Mouse (Mus musculus) kidney, embryonic 15.5 days (tissue): ENCODE results near the gene Ginm1. TPM values are rescaled to one million over a fixed set of nuclear protein-coding genes. Genes with fewer than 3 reads are reported as not detected.
"Not testable (repeated sequence)": the region's sequence is repeated elsewhere in the genome, so short reads cannot be mapped to it uniquely, and the experiment has no call there.

ENCODE experiments used
- ATAC-seq: fragments of 200-750 bp; cut with Nextera tagmentation; replicated peaks from 2 replicates; pipeline ENCODE4 v1.8.0; 2017; ENCODE audit warnings: moderate TSS enrichment; ENCODE audit not compliant: low FRiP score
- H3K27ac ChIP-seq: fragments of 300-500 bp; sonication (generic); 2 replicates; pipeline ENCODE4 v1.5.1; 2015; ENCODE audit warnings: mild to moderate bottlenecking, inconsistent platforms
- H3K27me3 ChIP-seq: fragments of 300-500 bp; sonication (generic); 2 replicates; pipeline ENCODE4 v1.6.1; 2015; ENCODE audit warnings: inconsistent platforms
- H3K36me3 ChIP-seq: fragments of 300-500 bp; sonication (generic); 2 replicates; pipeline ENCODE4 v1.6.1; 2015; ENCODE audit warnings: inconsistent platforms
- H3K4me1 ChIP-seq: fragments of 300-500 bp; sonication (generic); 2 replicates; pipeline ENCODE4 v1.6.1; 2015; ENCODE audit warnings: inconsistent platforms
- H3K4me2 ChIP-seq: fragments of 300-500 bp; sonication (generic); 2 replicates; pipeline ENCODE4 v1.6.1; 2015; ENCODE audit warnings: moderate library complexity, mild to moderate bottlenecking, inconsistent platforms
- H3K4me3 ChIP-seq: fragments of 300-500 bp; sonication (generic); replicated peaks from 2 replicates; pipeline ENCODE4 v1.5.1; 2015; ENCODE audit warnings: mild to moderate bottlenecking, inconsistent platforms
- H3K9ac ChIP-seq: fragments of 300-500 bp; sonication (generic); 2 replicates; pipeline ENCODE4 v1.6.1; 2015; ENCODE audit warnings: mild to moderate bottlenecking, inconsistent platforms
- H3K9me3 ChIP-seq: fragments of 300-500 bp; sonication (generic); replicated peaks from 2 replicates; pipeline ENCODE4 v1.6.1; 2016; ENCODE audit warnings: inconsistent platforms
- WGBS: fragments of 180-500 bp; shearing (Covaris S2); methylation state at CpG from one replicate; pipeline ENCODE4 v1.1.7; 2015; ENCODE audit warnings: mixed read lengths; 5-methylcytosine and 5-hydroxymethylcytosine counted together
- microRNA-seq: library from miRNA; unstranded; fragments of <30 nt; microRNA quantifications from one replicate; pipeline ENCODE4, GENCODE M21; 2016
- polyA plus RNA-seq: library from polyadenylated mRNA; unstranded; fragments of >200 nt; fragmentation: Nextera tagmentation; extraction: Ambion mirVana; gene quantifications from 2 replicates; pipeline ENCODE4 v1.2.1, GENCODE M21; 2015

Ginm1 gene
- polyA plus RNA-seq, 1 experiment from 2014 or later, result 88.9 TPM

GRCm38 (mm10) chr10:7745528-7745927 lies 47.1 kb downstream of the Ginm1 start:
- H3K9ac ChIP-seq, H3K27ac ChIP-seq, H3K9me3 ChIP-seq, ATAC-seq, H3K4me3 ChIP-seq, H3K4me2 ChIP-seq, H3K4me1 ChIP-seq, H3K27me3 ChIP-seq: not testable (repeated sequence)
- H3K36me3 ChIP-seq, result peaks cover 83% of the 10 kb centered on the region
- 94% methylated on average over 6 of the region's 6 CpGs for WGBS

DNA sequence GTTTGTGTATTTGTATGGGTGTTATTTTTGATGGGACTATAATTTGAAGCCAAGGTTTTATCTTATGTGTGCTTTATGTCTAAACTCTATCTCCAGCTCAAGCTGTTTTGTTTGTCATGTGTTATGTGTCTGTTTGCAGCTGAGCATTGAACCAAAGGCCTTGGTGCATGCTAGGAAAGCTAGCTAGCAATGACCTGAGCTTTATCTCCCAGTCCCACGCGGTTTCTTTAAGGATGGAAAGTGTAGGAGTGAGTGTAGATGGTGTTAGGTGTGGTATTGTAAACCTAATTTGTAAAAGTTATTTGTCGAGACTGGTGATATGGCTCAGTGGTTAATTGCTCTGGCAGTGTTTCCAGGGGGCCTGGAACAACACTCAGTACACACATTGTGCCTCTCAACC lies 54.7 kb downstream of the Ginm1 start:
- no peak for ATAC-seq
- H3K4me1 ChIP-seq, result peaks cover 3% of the 10 kb centered on the region; the same call in 1 of the 2 replicates
- H3K9ac ChIP-seq, result no peak overlapping the region
- H3K9me3 ChIP-seq, result no peaks in the 10 kb centered on the region
- peaks cover 17% of the 10 kb centered on the region for H3K36me3 ChIP-seq
- H3K4me2 ChIP-seq, result no peak overlapping the region
- H3K4me3 ChIP-seq, result no peak overlapping the region
- H3K27ac ChIP-seq, result no peak overlapping the region
- H3K27me3 ChIP-seq, result no peaks in the 10 kb centered on the region
- 58% methylated on average over 3 of the region's 3 CpGs for WGBS

DNA sequence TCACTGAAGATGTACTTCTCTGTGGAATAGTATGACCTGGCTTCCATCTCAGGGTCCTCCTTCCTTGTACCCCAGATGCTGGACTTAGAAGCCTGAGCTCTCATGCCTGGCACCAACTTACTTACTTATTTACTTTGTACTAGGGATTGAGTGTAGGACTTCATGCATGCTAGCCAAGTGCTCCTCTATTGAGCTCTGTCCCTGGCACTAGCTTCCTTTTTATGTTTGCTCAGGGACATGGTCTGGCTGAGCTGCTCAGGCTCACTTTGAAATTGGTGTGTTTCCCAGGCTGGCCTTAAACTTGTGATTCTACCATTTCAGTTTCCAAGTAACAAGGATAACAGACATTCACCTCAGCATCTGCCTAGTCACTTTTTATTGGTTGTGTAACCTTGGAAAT lies 55.5 kb downstream of the Ginm1 start:
- H3K4me3 ChIP-seq, result no peak overlapping the region
- no peaks in the 10 kb centered on the region for H3K27me3 ChIP-seq
- no peaks in the 10 kb centered on the region for H3K9me3 ChIP-seq
- H3K4me2 ChIP-seq, result no peak overlapping the region
- H3K27ac ChIP-seq, result no peak overlapping the region
- ATAC-seq, result no peak
- peaks cover 3% of the 10 kb centered on the region; the same call in 1 of the 2 replicates for H3K4me1 ChIP-seq
- H3K36me3 ChIP-seq, result peaks cover 12% of the 10 kb centered on the region; the same call in 1 of the 2 replicates
- no peak overlapping the region for H3K9ac ChIP-seq

DNA sequence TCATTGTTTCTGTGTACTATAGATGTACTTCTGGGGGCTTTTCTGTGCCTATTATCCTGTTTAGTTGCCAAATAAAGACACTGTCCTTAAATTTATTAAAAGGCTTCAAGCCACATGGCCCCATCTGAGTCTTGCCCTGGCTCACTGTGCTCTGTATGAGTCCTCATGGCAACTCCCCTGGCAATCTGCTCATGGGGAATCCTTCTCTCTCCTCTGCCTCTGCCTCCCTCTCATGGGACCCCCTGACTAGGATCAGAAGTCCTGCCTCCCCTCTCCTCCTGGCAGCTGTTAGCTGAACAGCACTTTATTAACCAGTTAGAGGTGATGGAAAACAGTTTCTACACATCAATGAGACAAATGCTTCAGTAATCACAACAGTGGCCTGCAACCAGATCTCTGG lies 61.0 kb downstream of the Ginm1 start:
- H3K27ac ChIP-seq, result no peak overlapping the region
- no peaks in the 10 kb centered on the region for H3K36me3 ChIP-seq
- H3K4me3 ChIP-seq, result no peak overlapping the region
- no peak for ATAC-seq
- no peaks in the 10 kb centered on the region for H3K9me3 ChIP-seq
- H3K9ac ChIP-seq, result no peak overlapping the region
- peaks cover 13% of the 10 kb centered on the region for H3K4me1 ChIP-seq
- no peak overlapping the region for H3K4me2 ChIP-seq
- H3K27me3 ChIP-seq, result no peaks in the 10 kb centered on the region

- Histone ChIP-seq H3K4me2 (peak overlapping the region; percentile 71), H3K27ac (no peak overlapping the region), H3K4me3 (peak overlapping the region; percentile 89), H3K36me3 (no peaks in the 10 kb centered on the region), H3K27me3 (no peaks in the 10 kb centered on the region), H3K9me3 (no peaks in the 10 kb centered on the region), H3K9ac (peak overlapping the region; percentile 29; the same call in 1 of the 2 replicates), H3K4me1 (peaks cover 16% of the 10 kb centered on the region)
- ATAC-seq, result no peak
- WGBS, result 22% methylated on average over 3 of the region's 3 CpGs
Observed at GRCm38 (mm10) chr10:7727011-7727410, 65.6 kb downstream of the Ginm1 start.

- Histone ChIP-seq H3K9me3 (no peaks in the 10 kb centered on the region), H3K4me3 (peak overlapping the region; percentile 89), H3K4me1 (peaks cover 16% of the 10 kb centered on the region), H3K36me3 (no peaks in the 10 kb centered on the region), H3K4me2 (peak overlapping the region; percentile 71), H3K27ac (peak overlapping the region; percentile 85; the same call in 1 of the 2 replicates), H3K9ac (peak overlapping the region; percentile 72), H3K27me3 (no peaks in the 10 kb centered on the region)
- ATAC-seq, result no peak
- under 1% methylated on average over 8 of the region's 8 CpGs for WGBS
Observed at GRCm38 (mm10) chr10:7726501-7726812, 66.2 kb downstream of the Ginm1 start.

GRCm38 (mm10) chr10:7725751-7726500 lies 66.7 kb downstream of the Ginm1 start, which contains the start of gene Katna1:
Gene Katna1, plus strand, starts transcription at chr10:7726000.
- WGBS, result under 1% methylated on average over 49 of the region's 49 CpGs
- peak; percentile 99 for ATAC-seq
- Histone ChIP-seq H3K27ac (peak within 1 kb of the TSS; percentile 85), H3K27me3 (no peaks in the 10 kb centered on the region), H3K9me3 (no peaks in the 10 kb centered on the region), H3K4me1 (peaks cover 16% of the 10 kb centered on the region), H3K9ac (peak within 1 kb of the TSS; percentile 72), H3K4me3 (peak within 1 kb of the TSS; percentile 89), H3K36me3 (no peaks in the 10 kb centered on the region), H3K4me2 (peak within 1 kb of the TSS; percentile 71)

Small RNAs within 50 kb of the gene (microRNA-seq; reads per million reads assigned to microRNA genes)
- gene Mir5104, result 1.6 reads per million, percentile 4 among the genes with 10 or more reads in this experiment

Other genes starting within 250 kb of the Ginm1 start
- gene Lrp11, start 203.0 kb downstream of the Ginm1 start, polyA plus RNA-seq, result 1.8 and 2.4 TPM in 2 replicates
- gene Nup43, start 125.3 kb downstream of the Ginm1 start, polyA plus RNA-seq, result 55.2 and 58.1 TPM in 2 replicates
- 115 and 122 TPM in 2 replicates for gene Pcmt1, start 111.7 kb downstream of the Ginm1 start, polyA plus RNA-seq
- gene Lats1, start 111.6 kb downstream of the Ginm1 start, polyA plus RNA-seq, result 8.6 and 9.1 TPM in 2 replicates
- gene Katna1, start 66.8 kb downstream of the Ginm1 start, polyA plus RNA-seq, result 56.6 and 57.7 TPM in 2 replicates
- 39.0 and 39.5 TPM in 2 replicates for gene Ppil4, start 67 bp upstream of the Ginm1 start, polyA plus RNA-seq
- gene Zc3h12d, start 39.6 kb upstream of the Ginm1 start, polyA plus RNA-seq, result 0.14 TPM in 2 replicates
- gene Tab2, start 163.4 kb upstream of the Ginm1 start, polyA plus RNA-seq, result 19.8 and 20.6 TPM in 2 replicates